Mouse (Mus musculus): ENCODE data around the gene Pilra. TPM values are rescaled to one million over a fixed set of nuclear protein-coding genes. Genes with fewer than 3 reads are reported as not detected.

Pilra gene
- total and polyA plus RNA-seq, 2 experiments: 2.4 to 3.2 TPM

DNA sequence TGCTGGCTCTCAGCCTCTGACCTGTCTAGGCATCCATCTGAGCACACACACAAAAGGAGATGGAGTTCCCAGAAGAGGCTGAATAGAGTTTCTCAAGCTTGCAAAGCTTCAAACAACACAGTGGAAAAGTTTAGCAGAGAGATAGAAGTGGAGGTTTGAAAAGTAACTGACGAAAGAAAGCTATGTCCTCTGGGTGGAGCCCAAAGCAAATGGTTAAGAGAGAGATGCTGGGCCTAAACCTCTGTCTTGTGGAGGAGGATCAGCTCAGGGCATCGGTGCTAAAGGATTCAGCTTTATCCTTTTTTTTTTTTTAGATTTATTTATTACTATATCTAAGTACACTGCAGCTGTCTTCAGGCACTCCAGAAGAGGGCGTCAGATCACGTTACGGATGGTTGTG is 27.8 kb downstream of the Pilra start:
- TF ChIP-seq CTCF (IDR thresholded peaks at IDR 0.05; ENCODE audit: low read depth, low read length): no peak
- TF ChIP-seq POLR2A (IDR thresholded peaks at IDR 0.05; ENCODE audit: extremely low read depth, insufficient read depth, low read length): no peak
- Histone ChIP-seq H3K27ac (replicated peaks; ENCODE audit: insufficient read depth, low read depth, low read length) (no peak overlapping the region), H3K27me3 (ENCODE audit: control insufficient read depth, insufficient read depth, low read length) (no peaks in the 10 kb centered on the region), H3K9ac (ENCODE audit: low read depth, low read length) (no peak overlapping the region), H3K4me3 (ENCODE audit: insufficient read depth, low read depth, low read length) (no peak overlapping the region), H3K36me3 (ENCODE audit: control insufficient read depth, insufficient read depth, low read length) (no peaks in the 10 kb centered on the region), H3K79me2 (ENCODE audit: control insufficient read depth, insufficient read depth, low read length) (no peaks in the 10 kb centered on the region), H3K4me1 (ENCODE audit: control insufficient read depth, insufficient read depth, low read length) (no peaks in the 10 kb centered on the region)
- WGBS: 94% methylated on average over 5 of the region's 5 CpGs
- DNase-seq (ENCODE audit: extremely low read depth, low read depth, low spot score): no peak

GRCm38 (mm10) chr5:137806158-137806557 is 29.9 kb downstream of the Pilra start:
- no peak overlapping the region for H3K9ac ChIP-seq (ENCODE audit: low read depth, low read length)
- DNase-seq (ENCODE audit: extremely low read depth, low read depth, low spot score): no peak
- H3K79me2 ChIP-seq (ENCODE audit: control insufficient read depth, insufficient read depth, low read length): no peaks in the 10 kb centered on the region
- H3K4me1 ChIP-seq (ENCODE audit: control insufficient read depth, insufficient read depth, low read length): no peaks in the 10 kb centered on the region
- no peak overlapping the region for H3K27ac ChIP-seq (replicated peaks; ENCODE audit: insufficient read depth, low read depth, low read length)
- H3K36me3 ChIP-seq (ENCODE audit: control insufficient read depth, insufficient read depth, low read length): no peaks in the 10 kb centered on the region
- WGBS: 100% methylated on average over 1 of the region's 1 CpGs
- H3K27me3 ChIP-seq (ENCODE audit: control insufficient read depth, insufficient read depth, low read length): no peaks in the 10 kb centered on the region
- TF ChIP-seq CTCF (IDR thresholded peaks at IDR 0.05; ENCODE audit: low read depth, low read length): no peak
- H3K4me3 ChIP-seq (ENCODE audit: insufficient read depth, low read depth, low read length): no peak overlapping the region

DNA sequence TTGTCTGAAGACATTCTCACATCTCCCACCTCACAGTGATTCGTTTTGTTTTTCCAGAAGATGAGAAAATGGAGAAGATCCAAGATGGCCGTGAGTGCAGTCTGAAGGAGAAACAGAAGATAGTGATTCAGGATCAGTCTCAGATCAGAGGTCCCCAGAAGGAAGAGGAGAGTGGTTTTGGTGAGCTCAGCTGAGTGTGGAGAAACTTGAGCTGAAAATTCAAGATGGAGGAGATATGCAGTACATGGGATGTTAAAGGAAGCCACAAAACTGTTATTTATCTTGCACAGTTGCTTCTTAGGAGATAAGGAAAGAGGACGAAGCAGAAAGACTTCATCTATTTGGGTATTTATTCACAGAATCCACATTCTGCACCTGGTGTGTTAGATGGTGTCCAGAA is 35.2 kb downstream of the Pilra start:
- WGBS: 81% methylated on average over 3 of the region's 3 CpGs
- Histone ChIP-seq H3K27me3 (ENCODE audit: control insufficient read depth, insufficient read depth, low read length) (no peaks in the 10 kb centered on the region), H3K4me3 (ENCODE audit: insufficient read depth, low read depth, low read length) (no peak overlapping the region), H3K36me3 (ENCODE audit: control insufficient read depth, insufficient read depth, low read length) (no peaks in the 10 kb centered on the region), H3K9ac (ENCODE audit: low read depth, low read length) (no peak overlapping the region), H3K79me2 (ENCODE audit: control insufficient read depth, insufficient read depth, low read length) (no peaks in the 10 kb centered on the region), H3K27ac (replicated peaks; ENCODE audit: insufficient read depth, low read depth, low read length) (no peak overlapping the region), H3K4me1 (ENCODE audit: control insufficient read depth, insufficient read depth, low read length) (no peaks in the 10 kb centered on the region)
- TF ChIP-seq POLR2A (IDR thresholded peaks at IDR 0.05; ENCODE audit: extremely low read depth, insufficient read depth, low read length) (no peak), CTCF (IDR thresholded peaks at IDR 0.05; ENCODE audit: low read depth, low read length) (no peak)
- no peak for DNase-seq (ENCODE audit: extremely low read depth, low read depth, low spot score)

GRCm38 (mm10) chr5:137796606-137797005 is 39.5 kb downstream of the Pilra start:
- TF ChIP-seq POLR2A (IDR thresholded peaks at IDR 0.05; ENCODE audit: extremely low read depth, insufficient read depth, low read length): no peak
- TF ChIP-seq CTCF (IDR thresholded peaks at IDR 0.05; ENCODE audit: low read depth, low read length): no peak
- no peaks in the 10 kb centered on the region for H3K79me2 ChIP-seq (ENCODE audit: control insufficient read depth, insufficient read depth, low read length)
- no peaks in the 10 kb centered on the region for H3K4me1 ChIP-seq (ENCODE audit: control insufficient read depth, insufficient read depth, low read length)
- no peak overlapping the region for H3K27ac ChIP-seq (replicated peaks; ENCODE audit: insufficient read depth, low read depth, low read length)
- H3K36me3 ChIP-seq (ENCODE audit: control insufficient read depth, insufficient read depth, low read length): no peaks in the 10 kb centered on the region
- no peak for DNase-seq (ENCODE audit: extremely low read depth, low read depth, low spot score)
- H3K27me3 ChIP-seq (ENCODE audit: control insufficient read depth, insufficient read depth, low read length): no peaks in the 10 kb centered on the region
- 86% methylated on average over 3 of the region's 3 CpGs for WGBS
- H3K4me3 ChIP-seq (ENCODE audit: insufficient read depth, low read depth, low read length): no peak overlapping the region
- H3K9ac ChIP-seq (ENCODE audit: low read depth, low read length): no peak overlapping the region

DNA sequence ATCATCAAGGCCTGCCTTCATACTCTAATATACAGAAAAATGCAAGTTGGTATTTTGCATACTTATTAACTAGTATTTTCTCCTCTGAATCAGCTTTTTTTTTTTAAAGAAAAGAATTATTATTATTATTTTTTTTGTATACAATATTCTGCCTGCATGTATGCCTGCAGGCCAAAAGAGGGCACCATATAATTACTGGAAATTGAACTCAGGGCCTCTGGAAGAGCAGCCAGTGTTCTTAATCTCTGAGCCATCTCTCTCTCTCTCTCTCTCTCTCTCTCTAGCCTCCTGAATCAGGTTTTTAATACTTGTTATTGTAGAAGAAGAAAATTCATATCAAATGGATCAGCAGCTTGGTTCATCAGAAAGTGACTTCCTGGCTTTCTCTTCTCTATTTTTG is 44.5 kb downstream of the Pilra start:
- TF ChIP-seq CTCF (IDR thresholded peaks at IDR 0.05; ENCODE audit: low read depth, low read length): no peak
- TF ChIP-seq POLR2A (IDR thresholded peaks at IDR 0.05; ENCODE audit: extremely low read depth, insufficient read depth, low read length): no peak

DNA sequence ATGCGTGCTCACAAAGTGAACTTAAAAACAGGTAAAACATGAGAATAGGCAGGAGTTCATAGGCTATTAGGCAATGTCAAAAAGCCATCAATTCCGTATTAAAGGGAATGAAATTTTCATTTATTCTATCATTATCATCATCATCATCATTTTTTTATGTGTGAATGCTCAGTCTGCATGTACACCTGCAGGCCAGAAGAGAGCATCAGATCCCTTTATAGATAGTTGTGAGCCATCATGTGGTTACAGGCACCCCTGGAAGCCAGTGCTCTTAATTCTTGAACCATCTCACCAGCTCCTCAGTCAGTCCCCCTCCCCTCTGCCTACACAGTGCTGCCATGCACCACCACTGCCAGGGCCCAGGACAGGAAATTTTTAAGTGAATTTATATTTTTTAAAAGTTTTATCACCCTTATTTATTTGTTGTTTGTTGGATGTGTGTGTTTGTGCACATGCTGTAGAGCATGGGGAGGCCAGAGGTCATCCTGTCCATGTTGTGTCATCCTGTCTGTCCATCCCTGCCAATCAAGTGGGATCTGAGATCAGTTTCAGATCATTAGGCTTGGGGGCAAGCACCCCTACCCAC is 47.0 kb downstream of the Pilra start:
- Histone ChIP-seq H3K36me3 (ENCODE audit: control insufficient read depth, insufficient read depth, low read length) (no peaks in the 10 kb centered on the region), H3K4me1 (ENCODE audit: control insufficient read depth, insufficient read depth, low read length) (peaks cover 17% of the 10 kb centered on the region), H3K9ac (ENCODE audit: low read depth, low read length) (no peak overlapping the region), H3K27me3 (ENCODE audit: control insufficient read depth, insufficient read depth, low read length) (no peaks in the 10 kb centered on the region), H3K4me3 (ENCODE audit: insufficient read depth, low read depth, low read length) (no peak overlapping the region), H3K27ac (replicated peaks; ENCODE audit: insufficient read depth, low read depth, low read length) (no peak overlapping the region), H3K79me2 (ENCODE audit: control insufficient read depth, insufficient read depth, low read length) (peaks cover 14% of the 10 kb centered on the region; the same call in 1 of the 2 replicates)
- WGBS: 99% methylated on average over 2 of the region's 2 CpGs
- TF ChIP-seq POLR2A (IDR thresholded peaks at IDR 0.05; ENCODE audit: extremely low read depth, insufficient read depth, low read length): no peak
- TF ChIP-seq CTCF (IDR thresholded peaks at IDR 0.05; ENCODE audit: low read depth, low read length): no peak
- DNase-seq (ENCODE audit: extremely low read depth, low read depth, low spot score): no peak

More for the DNA sequence above, 44.5 kb downstream of the Pilra start:
- Histone ChIP-seq H3K4me3 (ENCODE audit: insufficient read depth, low read depth, low read length) (no peak overlapping the region), H3K27me3 (ENCODE audit: control insufficient read depth, insufficient read depth, low read length) (no peaks in the 10 kb centered on the region), H3K79me2 (ENCODE audit: control insufficient read depth, insufficient read depth, low read length) (no peaks in the 10 kb centered on the region), H3K36me3 (ENCODE audit: control insufficient read depth, insufficient read depth, low read length) (no peaks in the 10 kb centered on the region), H3K27ac (replicated peaks; ENCODE audit: insufficient read depth, low read depth, low read length) (no peak overlapping the region), H3K9ac (ENCODE audit: low read depth, low read length) (no peak overlapping the region), H3K4me1 (ENCODE audit: control insufficient read depth, insufficient read depth, low read length) (peaks cover 4% of the 10 kb centered on the region)
- no peak for DNase-seq (ENCODE audit: extremely low read depth, low read depth, low spot score)
